Mouse (Mus musculus) embryonic fibroblast, embryonic 13.5 days (primary cell): ENCODE results near the gene Emc8.

Experiments used
- CTCF ChIP-seq: IDR thresholded peaks from 2 replicates; pipeline ENCODE4 v1.5.1; 2011; ENCODE audit warnings: mild to moderate bottlenecking, control low read depth, low read length, moderate library complexity, borderline replicate concordance; ENCODE audit not compliant: insufficient read depth
- POLR2A ChIP-seq: IDR thresholded peaks from 2 replicates; pipeline ENCODE4 v1.6.1; 2011; ENCODE audit warnings: low read depth, mild to moderate bottlenecking, control low read depth, low read length, moderate library complexity

DNA sequence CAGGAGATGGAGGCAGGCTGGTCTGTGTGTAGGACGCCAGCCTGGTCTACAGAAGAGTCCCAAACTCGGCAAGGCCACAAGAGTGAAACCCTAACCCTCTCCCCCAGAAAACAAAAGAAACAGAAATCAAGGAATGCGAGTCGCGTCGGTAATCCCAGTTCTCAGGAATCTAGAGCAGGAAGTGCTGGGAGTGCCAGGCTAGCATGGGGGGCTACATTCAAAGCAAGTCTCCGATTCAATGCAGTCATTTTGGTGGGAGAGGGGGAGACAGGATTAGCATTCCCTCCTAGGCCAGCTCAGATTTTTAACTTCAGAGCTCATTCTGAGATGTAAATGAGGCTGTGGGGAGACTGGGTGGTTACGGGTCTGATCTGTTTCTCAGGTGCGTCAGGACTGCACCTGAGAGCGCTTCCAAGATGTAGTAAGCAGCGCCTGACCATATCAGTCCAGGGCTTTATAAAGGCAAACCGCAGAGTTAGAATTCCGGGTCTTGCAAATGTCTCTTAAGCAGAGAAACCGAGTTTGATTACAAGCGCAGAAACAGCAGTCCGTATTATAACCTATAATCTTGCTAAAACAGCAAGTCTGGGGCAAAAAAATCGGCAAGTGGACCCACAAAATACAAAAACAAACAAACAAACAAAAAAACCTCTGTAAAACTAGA lies 1.4 kb downstream of the Emc8 start:
- TF ChIP-seq POLR2A (no peak), CTCF (no peak)
